Mouse (Mus musculus) neural tube, embryonic 14.5 days (tissue): ENCODE results near the gene Mtg1. TPM values are rescaled to one million over a fixed set of nuclear protein-coding genes. Genes with fewer than 3 reads are reported as not detected.

ENCODE experiments used
- ATAC-seq: fragments of 200-750 bp; cut with Nextera tagmentation; 2 replicates; pipeline ENCODE4 v1.8.0; 2017; ENCODE audit warnings: low read depth, mild to moderate bottlenecking, moderate TSS enrichment, moderate library complexity
- H3K27ac ChIP-seq: fragments of 300-500 bp; sonication (generic); 2 replicates; pipeline ENCODE4 v1.5.1; 2014; ENCODE audit warnings: low read depth, mild to moderate bottlenecking, control low read depth, low read length, moderate library complexity, mixed read lengths
- H3K27me3 ChIP-seq: fragments of 300-500 bp; sonication (generic); 2 replicates; pipeline ENCODE4 v1.6.1; 2014; ENCODE audit warnings: low read length; ENCODE audit not compliant: control insufficient read depth, insufficient read depth
- H3K36me3 ChIP-seq: fragments of 300-500 bp; sonication (generic); 2 replicates; pipeline ENCODE4 v1.6.1; 2014; ENCODE audit warnings: low read length, mixed read lengths; ENCODE audit not compliant: control insufficient read depth, insufficient read depth
- H3K4me1 ChIP-seq: fragments of 300-500 bp; sonication (generic); 2 replicates; pipeline ENCODE4 v1.6.1; 2014; ENCODE audit warnings: low read length; ENCODE audit not compliant: control insufficient read depth, insufficient read depth
- H3K4me2 ChIP-seq: fragments of 300-500 bp; sonication (generic); 2 replicates; pipeline ENCODE4 v1.6.1; 2014; ENCODE audit warnings: mild to moderate bottlenecking, low read depth, low read length, control low read depth
- H3K4me3 ChIP-seq: fragments of 300-500 bp; sonication (generic); 2 replicates; pipeline ENCODE4 v1.5.1; 2014; ENCODE audit warnings: low read depth, low read length, control low read depth, mixed read lengths
- H3K9ac ChIP-seq: fragments of 300-500 bp; sonication (generic); replicated peaks from 2 replicates; pipeline ENCODE4 v1.6.1; 2014; ENCODE audit warnings: low read depth, mild to moderate bottlenecking, control low read depth, low read length, mixed read lengths
- H3K9me3 ChIP-seq: fragments of 300-500 bp; sonication (generic); 2 replicates; pipeline ENCODE4 v1.6.1; 2016; ENCODE audit warnings: low read length; ENCODE audit not compliant: control insufficient read depth
- WGBS: fragments of 180-500 bp; shearing (Covaris S2); extraction: QIAGEN DNeasy Blood & Tissue Kit; methylation state at CpG from one replicate; pipeline ENCODE4 v1.1.7; 2014; 5-methylcytosine and 5-hydroxymethylcytosine counted together
- polyA plus RNA-seq: library from polyadenylated mRNA; unstranded; fragments of >200 nt; fragmentation: Nextera tagmentation; extraction: Ambion mirVana; gene quantifications from 2 replicates; pipeline ENCODE4 v1.2.1, GENCODE M21; 2014

Mtg1 gene
- polyA plus RNA-seq, 1 experiment from 2014 or later: 39.6 TPM

GRCm38 (mm10) chr7:140190435-140190834 lies 53.1 kb downstream of the Mtg1 start:
- H3K4me3 ChIP-seq: no peak overlapping the region
- H3K9me3 ChIP-seq: no peaks in the 10 kb centered on the region
- H3K27ac ChIP-seq: no peak overlapping the region
- H3K27me3 ChIP-seq: no peaks in the 10 kb centered on the region
- H3K4me2 ChIP-seq: no peak overlapping the region
- no peak overlapping the region for H3K9ac ChIP-seq
- 87% methylated on average over 1 of the region's 1 CpGs for WGBS
- no peaks in the 10 kb centered on the region for H3K4me1 ChIP-seq
- H3K36me3 ChIP-seq: no peaks in the 10 kb centered on the region
- no peak for ATAC-seq

- H3K9ac ChIP-seq: no peak overlapping the region
- H3K4me3 ChIP-seq: no peak overlapping the region
- H3K4me1 ChIP-seq: no peaks in the 10 kb centered on the region
- H3K9me3 ChIP-seq: no peaks in the 10 kb centered on the region
- H3K27ac ChIP-seq: no peak overlapping the region
- no peaks in the 10 kb centered on the region for H3K36me3 ChIP-seq
- H3K4me2 ChIP-seq: no peak overlapping the region
- no peak for ATAC-seq
- no peaks in the 10 kb centered on the region for H3K27me3 ChIP-seq
- whole genome bisulfite sequencing: 61% methylated on average over 2 of the region's 2 CpGs
Observed at GRCm38 (mm10) chr7:140192445-140192844, 55.1 kb downstream of the Mtg1 start.

DNA sequence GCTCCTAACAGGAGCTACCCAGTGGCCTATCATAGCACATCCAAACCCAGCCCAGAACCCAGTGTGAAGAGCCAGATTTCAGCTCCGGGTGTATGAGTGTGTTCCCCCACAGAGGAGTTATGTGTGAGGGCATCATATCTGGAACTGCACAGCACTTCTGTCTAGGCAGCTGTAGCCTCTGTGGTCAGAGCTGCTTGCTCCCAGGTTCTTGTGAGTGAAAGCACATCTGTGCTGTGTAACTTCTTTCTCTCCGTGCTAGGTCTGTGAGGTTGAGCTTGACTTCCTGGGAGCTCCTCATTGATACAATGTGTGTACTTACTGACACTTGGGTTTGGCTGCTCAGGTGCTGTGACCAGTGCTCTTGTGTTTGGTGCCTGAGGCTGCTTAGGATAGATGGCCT lies 55.5 kb downstream of the Mtg1 start:
- 92% methylated on average over 2 of the region's 2 CpGs for WGBS
- no peak overlapping the region for H3K4me2 ChIP-seq
- H3K4me3 ChIP-seq: no peak overlapping the region
- no peaks in the 10 kb centered on the region for H3K4me1 ChIP-seq
- no peak overlapping the region for H3K27ac ChIP-seq
- H3K9me3 ChIP-seq: no peaks in the 10 kb centered on the region
- no peak for ATAC-seq
- H3K9ac ChIP-seq: no peak overlapping the region
- no peaks in the 10 kb centered on the region for H3K27me3 ChIP-seq
- no peaks in the 10 kb centered on the region for H3K36me3 ChIP-seq

DNA sequence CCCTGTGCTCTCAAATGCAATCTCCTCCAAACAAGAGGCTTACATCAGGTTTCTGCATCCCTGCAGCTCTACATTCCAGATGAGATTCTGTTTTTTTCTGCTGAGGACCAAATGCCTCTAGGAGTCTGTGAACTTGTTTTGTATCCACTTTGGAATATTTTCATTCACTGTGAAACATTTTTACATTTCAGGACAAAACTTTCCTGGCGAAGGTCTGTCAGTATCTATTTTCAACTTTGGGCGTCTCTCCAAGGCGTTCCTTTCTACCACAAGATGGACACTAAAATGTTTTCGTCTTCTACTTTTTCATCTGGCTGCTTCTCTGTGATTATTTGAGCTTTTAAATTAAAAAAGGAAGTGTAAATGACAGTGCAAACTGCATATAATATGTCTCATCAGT lies 56.7 kb downstream of the Mtg1 start:
- WGBS: 93% methylated on average over 4 of the region's 4 CpGs
- no peaks in the 10 kb centered on the region for H3K27me3 ChIP-seq
- no peaks in the 10 kb centered on the region for H3K36me3 ChIP-seq
- no peak overlapping the region for H3K4me3 ChIP-seq
- no peak for ATAC-seq
- no peaks in the 10 kb centered on the region for H3K9me3 ChIP-seq
- H3K27ac ChIP-seq: no peak overlapping the region
- H3K4me1 ChIP-seq: no peaks in the 10 kb centered on the region
- H3K4me2 ChIP-seq: no peak overlapping the region
- H3K9ac ChIP-seq: no peak overlapping the region

GRCm38 (mm10) chr7:140196002-140196401 lies 58.6 kb downstream of the Mtg1 start:
- H3K4me2 ChIP-seq: no peak overlapping the region
- WGBS: 83% methylated on average over 8 of the region's 8 CpGs
- no peaks in the 10 kb centered on the region for H3K36me3 ChIP-seq
- ATAC-seq: no peak
- no peaks in the 10 kb centered on the region for H3K4me1 ChIP-seq
- H3K9me3 ChIP-seq: no peaks in the 10 kb centered on the region
- H3K4me3 ChIP-seq: no peak overlapping the region
- no peak overlapping the region for H3K27ac ChIP-seq
- H3K27me3 ChIP-seq: no peaks in the 10 kb centered on the region
- H3K9ac ChIP-seq: no peak overlapping the region

Other genes starting within 250 kb of the Mtg1 start
- 18.8 and 28.5 TPM in 2 replicates for gene Kndc1, start 242.9 kb upstream of the Mtg1 start, polyA plus RNA-seq
- gene Utf1, start 193.8 kb upstream of the Mtg1 start, polyA plus RNA-seq: not detected in 2 replicates
- gene 6430531B16Rik, start 158.8 kb upstream of the Mtg1 start, polyA plus RNA-seq: 0.46 and 1.4 TPM in 2 replicates
- gene Adam8, start 145.0 kb upstream of the Mtg1 start, polyA plus RNA-seq: 3.2 and 3.3 TPM in 2 replicates
- gene Zfp511, start 101.2 kb upstream of the Mtg1 start, polyA plus RNA-seq: 52.7 and 61.2 TPM in 2 replicates
- gene Tubgcp2, start 100.9 kb upstream of the Mtg1 start, polyA plus RNA-seq: 57.1 and 61.0 TPM in 2 replicates
- 6.6 and 8.1 TPM in 2 replicates for gene Msx3, start 88.5 kb upstream of the Mtg1 start, polyA plus RNA-seq
- 209 and 365 TPM in 2 replicates for gene Caly, start 55.0 kb upstream of the Mtg1 start, polyA plus RNA-seq
- 0.48 TPM in 1 of 2 replicates, not detected in the other for gene Prap1, start 44.2 kb upstream of the Mtg1 start, polyA plus RNA-seq
- gene Fuom, start 35.1 kb upstream of the Mtg1 start, polyA plus RNA-seq: 42.8 and 51.8 TPM in 2 replicates
- 9.2 and 9.9 TPM in 2 replicates for gene Paox, start 21.8 kb upstream of the Mtg1 start, polyA plus RNA-seq
- gene Echs1, start 21.1 kb upstream of the Mtg1 start, polyA plus RNA-seq: 129 and 132 TPM in 2 replicates
- gene Sprn, start 17.3 kb downstream of the Mtg1 start, polyA plus RNA-seq: 16.2 and 17.3 TPM in 2 replicates
- gene Olfr522, start 27.2 kb downstream of the Mtg1 start, polyA plus RNA-seq: not detected in 2 replicates
- not detected in 2 replicates for gene Olfr523, start 35.7 kb downstream of the Mtg1 start, polyA plus RNA-seq
- gene Olfr524, start 68.4 kb downstream of the Mtg1 start, polyA plus RNA-seq: not detected in 2 replicates
- not detected in 2 replicates for gene Cd163l1, start 80.7 kb downstream of the Mtg1 start, polyA plus RNA-seq
- gene 5830411N06Rik, start 109.7 kb downstream of the Mtg1 start, polyA plus RNA-seq: not detected in 2 replicates
- gene Olfr525, start 183.3 kb downstream of the Mtg1 start, polyA plus RNA-seq: not detected in 2 replicates
- not detected in 2 replicates for gene Olfr527, start 196.5 kb downstream of the Mtg1 start, polyA plus RNA-seq
- not detected in 2 replicates for gene Olfr60, start 224.1 kb downstream of the Mtg1 start, polyA plus RNA-seq
- not detected in 2 replicates for gene Olfr530, start 238.8 kb downstream of the Mtg1 start, polyA plus RNA-seq